Mouse (Mus musculus) brown adipose tissue, adult 24 weeks (tissue): Measurements from ENCODE around the gene Dusp5. TPM values are rescaled to one million over a fixed set of nuclear protein-coding genes. Genes with fewer than 3 reads are reported as not detected.
"Not testable (repeated sequence)": the region's sequence is repeated elsewhere in the genome, so short reads cannot be mapped to it uniquely, and the experiment has no call there.

ENCODE experiments used
- H3K27ac ChIP-seq: fragments of 200-500 bp; replicated peaks from 2 replicates; pipeline ENCODE4 v1.5.1; 2012; ENCODE audit warnings: low read depth, mild to moderate bottlenecking, low read length
- H3K4me1 ChIP-seq: fragments of 200-500 bp; 2 replicates; pipeline ENCODE4 v1.6.1; 2012; ENCODE audit warnings: low read length, mixed read lengths; ENCODE audit not compliant: control insufficient read depth, insufficient read depth, insufficient read length
- H3K4me3 ChIP-seq: fragments of 200-500 bp; 2 replicates; pipeline ENCODE4 v1.5.1; 2012; ENCODE audit warnings: low read depth, mild to moderate bottlenecking, low read length, moderate library complexity; ENCODE audit not compliant: insufficient read depth
- polyA plus RNA-seq: library from polyadenylated mRNA; stranded (reverse); fragments of >200 nt; gene quantifications from 2 replicates; pipeline ENCODE4 v1.2.4, GENCODE M21; 2012; ENCODE audit not compliant: missing spikeins, insufficient read depth, insufficient read length

Dusp5 gene
- polyA plus RNA-seq, result 0.83 TPM in 1 of 2 replicates, not detected in the other

DNA sequence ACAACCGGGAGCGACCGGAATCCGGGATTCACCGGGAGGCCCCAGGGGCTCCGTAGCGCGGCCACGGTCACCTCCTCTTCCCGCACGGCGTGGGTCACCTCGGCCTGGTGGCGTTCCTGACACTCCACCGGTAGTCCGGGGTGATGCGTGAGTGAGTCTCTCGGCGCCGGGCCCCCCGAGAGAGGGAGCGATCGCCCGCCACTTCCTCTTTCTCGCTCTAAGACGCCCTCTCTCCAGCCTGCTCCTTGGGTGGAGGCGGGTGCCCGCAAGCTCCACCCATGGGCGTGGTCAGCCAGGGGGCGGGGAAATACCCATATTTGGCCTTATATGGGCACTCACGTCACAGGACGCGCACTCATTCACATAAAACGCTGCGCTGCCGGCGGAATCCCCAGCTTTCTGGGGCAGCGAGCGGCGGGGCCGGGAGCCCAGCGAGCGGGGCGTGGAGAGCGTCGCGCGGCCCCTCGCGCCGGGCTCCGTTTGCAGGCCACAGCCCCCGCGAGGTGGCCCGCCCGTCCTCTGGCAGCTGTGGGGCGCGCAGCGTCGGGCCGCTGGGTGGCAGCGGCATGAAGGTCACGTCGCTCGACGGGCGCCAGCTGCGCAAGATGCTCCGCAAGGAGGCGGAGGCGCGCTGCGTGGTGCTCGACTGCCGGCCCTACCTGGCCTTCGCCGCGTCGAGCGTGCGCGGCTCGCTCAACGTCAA, at the start of gene Dusp5:
Gene Dusp5, plus strand, starts transcription at position 358 of the 703 bp plus-strand sequence.
- peaks cover 2% of the 10 kb centered on the region; the same call in 1 of the 2 replicates for H3K4me1 ChIP-seq
- no peak within 1 kb of the TSS for H3K27ac ChIP-seq
- H3K4me3 ChIP-seq, result peak within 1 kb of the TSS; percentile 86

DNA sequence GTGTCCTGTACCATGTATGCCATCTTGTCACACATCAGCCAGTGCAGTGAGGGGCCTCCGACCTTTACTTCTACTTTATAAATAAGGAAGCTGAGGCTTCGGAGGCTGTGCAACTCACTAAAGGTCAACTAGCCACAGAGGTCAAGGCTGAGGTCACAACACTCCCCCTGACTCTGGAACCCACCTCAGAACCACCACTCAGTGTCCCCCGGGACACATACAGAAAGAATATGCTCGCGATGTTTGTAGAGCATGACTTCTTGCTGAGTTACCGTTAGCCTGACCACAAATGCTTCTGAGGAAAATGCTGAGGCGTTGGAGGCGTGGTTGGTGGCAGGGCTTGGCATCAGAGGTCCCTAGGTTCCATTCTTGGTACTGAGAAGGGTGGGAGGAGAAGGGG, 49.3 kb upstream of the Dusp5 start:
- Histone ChIP-seq H3K27ac (no peak overlapping the region), H3K4me1 (no peaks in the 10 kb centered on the region), H3K4me3 (no peak overlapping the region)

DNA sequence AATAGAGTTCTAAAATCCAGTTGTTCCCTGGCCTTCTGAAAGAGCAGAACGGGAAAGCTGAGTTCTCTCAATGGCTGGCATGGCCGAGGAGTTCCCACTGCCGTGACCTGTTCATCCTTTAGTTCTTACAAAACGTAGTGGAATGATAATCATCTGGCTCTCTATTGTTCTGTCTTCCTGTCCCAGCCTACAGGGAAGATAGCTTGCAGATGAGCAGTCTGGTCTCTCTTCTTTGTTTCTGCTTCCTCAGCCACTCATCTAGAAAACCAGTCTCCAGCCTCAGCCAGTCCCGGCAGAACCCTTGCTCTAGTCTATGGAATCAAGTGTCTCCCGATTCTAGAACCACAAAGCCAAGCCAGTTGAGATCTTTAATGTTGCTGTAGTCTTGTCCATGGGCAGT, 46.8 kb upstream of the Dusp5 start:
- H3K27ac ChIP-seq, result no peak overlapping the region

DNA sequence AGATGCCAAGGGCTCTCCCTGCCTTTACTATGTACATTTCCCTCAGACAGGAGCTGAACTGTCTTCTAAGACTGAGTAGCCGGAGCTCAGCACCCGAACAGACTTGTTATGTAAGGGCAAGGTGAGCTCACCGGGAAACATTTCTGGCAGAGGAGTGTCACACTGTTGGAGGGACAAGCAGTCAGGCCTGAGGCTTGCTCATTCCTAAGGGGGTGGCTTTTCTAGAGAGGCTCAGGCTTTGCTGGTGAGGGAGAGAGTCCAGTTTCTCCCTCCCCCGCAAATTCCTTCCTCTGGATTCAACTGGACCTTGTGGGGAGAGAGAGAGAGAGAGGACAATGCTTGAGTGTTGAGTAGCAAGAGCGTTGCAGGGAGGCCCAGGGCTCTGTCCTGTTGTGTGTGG, 46.4 kb upstream of the Dusp5 start:
- Histone ChIP-seq H3K27ac (no peak overlapping the region), H3K4me3 (no peak overlapping the region), H3K4me1 (no peaks in the 10 kb centered on the region)

More for the DNA sequence above, 46.8 kb upstream of the Dusp5 start:
- Histone ChIP-seq H3K4me1 (no peaks in the 10 kb centered on the region), H3K4me3 (no peak overlapping the region)

DNA sequence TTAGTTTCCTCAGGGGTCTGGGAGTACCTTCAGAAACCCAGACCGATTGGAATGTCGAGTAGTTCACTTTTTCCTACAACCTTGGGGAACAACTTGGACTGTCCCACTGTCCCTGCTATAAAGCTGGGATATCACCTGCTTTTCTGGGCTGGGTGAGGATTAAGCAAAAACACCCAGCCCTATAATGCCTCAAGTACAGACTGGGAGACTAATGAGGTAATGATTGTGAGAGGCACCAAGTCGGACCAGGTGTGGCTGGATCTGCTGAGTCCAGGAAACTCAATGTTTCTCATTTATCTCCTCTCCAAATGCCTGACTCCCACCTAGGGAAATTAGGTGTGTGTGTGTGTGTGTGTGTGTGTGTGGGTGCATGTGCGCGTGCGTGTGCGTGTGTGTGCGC, 44.9 kb upstream of the Dusp5 start:
- no peaks in the 10 kb centered on the region for H3K4me1 ChIP-seq
- no peak overlapping the region for H3K4me3 ChIP-seq
- no peak overlapping the region for H3K27ac ChIP-seq

DNA sequence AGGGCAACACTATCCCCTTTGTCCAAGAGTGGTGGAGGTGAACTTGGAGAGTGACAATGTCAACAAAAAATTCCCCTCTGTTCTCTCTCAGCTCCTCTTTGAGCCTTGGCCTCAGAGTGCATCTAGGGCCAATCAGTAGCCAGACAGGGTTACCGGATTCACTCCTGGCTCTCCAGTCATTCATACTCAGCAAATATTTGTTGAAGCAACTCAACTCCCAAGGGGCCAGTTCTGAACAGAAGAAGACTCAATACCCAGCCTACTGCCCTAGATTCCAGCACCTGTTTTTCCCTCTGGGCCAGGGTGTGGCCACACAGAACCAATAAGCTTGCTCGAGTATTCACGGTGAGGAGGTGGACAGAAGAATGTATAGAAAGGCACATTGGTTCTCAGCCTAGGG, 44.0 kb upstream of the Dusp5 start:
- no peaks in the 10 kb centered on the region for H3K4me1 ChIP-seq
- no peak overlapping the region for H3K4me3 ChIP-seq
- no peak overlapping the region for H3K27ac ChIP-seq

DNA sequence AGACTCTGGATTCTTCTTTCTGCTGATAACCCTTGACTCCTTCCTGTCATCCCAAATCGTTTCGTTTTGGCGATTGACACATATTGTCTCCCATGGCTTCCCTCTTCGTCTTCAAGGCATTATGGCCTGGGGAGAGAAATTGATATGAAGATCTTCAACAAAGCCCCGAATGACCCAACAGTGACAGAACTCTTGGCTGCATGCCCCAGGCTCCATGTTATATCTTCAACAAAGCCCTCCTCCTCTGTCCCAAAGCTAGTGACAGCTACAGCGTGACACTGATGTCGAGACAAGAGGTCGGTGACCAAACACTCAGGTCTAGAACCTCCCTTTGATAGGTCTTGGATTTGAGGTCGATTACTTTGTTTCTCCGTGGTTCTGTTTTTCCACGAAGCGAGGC, 39.7 kb upstream of the Dusp5 start:
- no peaks in the 10 kb centered on the region for H3K4me1 ChIP-seq
- H3K27ac ChIP-seq, result no peak overlapping the region
- no peak overlapping the region for H3K4me3 ChIP-seq

DNA sequence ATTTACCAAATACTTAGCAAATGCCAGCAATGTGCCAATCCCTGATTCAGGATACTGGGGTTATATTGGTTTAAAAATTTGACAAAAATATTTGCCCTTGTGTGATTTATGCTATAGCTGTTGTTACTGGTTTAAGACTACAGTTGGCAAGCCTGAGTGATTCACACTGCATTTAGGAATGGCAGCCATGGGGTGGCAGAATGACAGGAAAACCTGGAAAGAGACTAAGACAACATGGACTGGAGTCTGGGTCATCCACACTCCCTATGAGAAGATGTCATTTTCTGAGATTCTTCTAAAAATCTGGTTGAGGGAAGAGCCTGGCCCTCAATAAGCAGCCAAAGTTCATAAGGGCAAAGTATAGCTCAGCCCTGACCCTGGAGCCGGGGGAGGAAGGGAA, 39.0 kb upstream of the Dusp5 start:
- H3K27ac ChIP-seq, result no peak overlapping the region
- no peaks in the 10 kb centered on the region for H3K4me1 ChIP-seq
- H3K4me3 ChIP-seq, result no peak overlapping the region

DNA sequence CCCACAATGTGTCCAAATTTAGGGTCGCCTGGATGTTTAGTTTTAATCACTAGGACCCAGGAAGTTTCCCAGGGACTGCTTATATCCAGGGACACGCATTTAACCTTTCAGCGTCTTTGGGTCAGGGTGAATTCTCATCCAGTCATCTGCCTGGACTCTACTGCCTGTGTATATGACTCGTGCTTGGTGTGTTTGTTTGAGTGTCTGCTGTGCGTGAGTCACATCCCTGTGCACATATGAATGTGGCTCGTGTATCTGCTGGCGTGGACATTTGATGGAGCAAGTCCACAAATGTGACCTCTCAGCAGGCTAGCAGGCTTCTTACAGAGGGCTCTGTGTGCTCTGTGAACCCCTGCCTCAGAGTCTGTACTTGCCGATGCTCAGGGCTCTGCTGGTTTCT, 38.0 kb upstream of the Dusp5 start:
- no peak overlapping the region for H3K4me3 ChIP-seq
- H3K27ac ChIP-seq, result no peak overlapping the region
- no peaks in the 10 kb centered on the region for H3K4me1 ChIP-seq

DNA sequence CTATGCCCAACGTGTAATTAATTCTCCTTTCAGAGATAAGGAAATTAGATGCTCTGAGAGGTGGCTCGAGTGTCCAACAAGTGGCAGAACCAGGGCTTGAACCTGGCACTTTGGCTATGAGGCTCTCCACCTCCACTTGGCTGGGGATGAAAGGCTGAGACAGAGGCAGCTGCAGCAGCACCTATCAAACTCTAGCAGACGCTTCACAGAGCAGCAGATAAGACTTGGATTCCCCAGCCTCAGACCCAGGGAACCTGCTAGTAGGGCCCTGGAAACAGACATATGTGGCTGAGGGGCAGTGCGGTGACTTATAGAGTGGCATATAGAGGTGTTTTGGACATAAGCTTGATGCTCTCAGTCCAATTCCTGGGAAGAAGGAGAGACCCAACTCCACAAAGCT, 36.4 kb upstream of the Dusp5 start:
- no peak overlapping the region for H3K27ac ChIP-seq
- no peak overlapping the region for H3K4me3 ChIP-seq
- no peaks in the 10 kb centered on the region for H3K4me1 ChIP-seq

DNA sequence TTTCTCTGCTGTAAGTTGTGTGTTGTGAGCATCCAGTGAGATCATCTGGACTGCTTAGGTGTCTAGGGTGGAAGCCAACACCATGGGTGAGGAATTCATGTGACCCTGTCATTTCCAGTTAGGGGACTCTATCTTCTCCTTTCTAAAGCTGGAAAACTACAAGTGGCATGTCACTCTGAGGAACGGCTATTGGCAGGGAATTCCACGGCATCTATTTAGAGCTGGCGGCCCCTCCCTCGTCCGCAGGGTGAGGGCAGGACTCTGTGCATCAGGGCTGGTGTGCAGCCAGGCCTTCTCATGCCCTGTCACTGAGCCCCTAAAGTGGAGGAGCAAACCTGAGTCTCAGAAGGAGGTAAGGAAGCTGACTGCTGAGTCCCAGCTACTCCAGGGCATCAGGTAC, 35.0 kb upstream of the Dusp5 start:
- Histone ChIP-seq H3K4me3 (no peak overlapping the region), H3K4me1 (no peaks in the 10 kb centered on the region), H3K27ac (no peak overlapping the region)

DNA sequence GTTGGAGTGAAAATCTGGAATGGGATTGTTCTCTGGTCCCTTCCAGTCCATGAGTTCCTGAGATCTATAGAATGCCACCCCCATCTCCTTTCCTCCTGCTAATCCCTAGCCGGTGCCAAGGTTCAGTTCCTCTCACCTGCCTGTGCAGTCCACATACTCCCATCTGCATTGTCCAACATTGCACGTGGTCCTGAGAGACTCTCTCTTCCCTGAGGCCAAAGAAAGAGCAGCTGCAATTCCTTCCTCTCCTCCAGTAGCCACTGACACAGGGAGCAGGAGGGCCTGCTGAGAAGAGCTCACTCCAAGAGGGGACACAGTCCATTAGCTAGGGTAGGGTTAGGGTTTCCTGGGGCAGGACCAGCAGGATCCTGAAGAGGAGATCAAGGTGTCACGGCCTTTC, 31.0 kb upstream of the Dusp5 start:
- Histone ChIP-seq H3K4me1 (no peaks in the 10 kb centered on the region), H3K4me3 (no peak overlapping the region), H3K27ac (no peak overlapping the region)

DNA sequence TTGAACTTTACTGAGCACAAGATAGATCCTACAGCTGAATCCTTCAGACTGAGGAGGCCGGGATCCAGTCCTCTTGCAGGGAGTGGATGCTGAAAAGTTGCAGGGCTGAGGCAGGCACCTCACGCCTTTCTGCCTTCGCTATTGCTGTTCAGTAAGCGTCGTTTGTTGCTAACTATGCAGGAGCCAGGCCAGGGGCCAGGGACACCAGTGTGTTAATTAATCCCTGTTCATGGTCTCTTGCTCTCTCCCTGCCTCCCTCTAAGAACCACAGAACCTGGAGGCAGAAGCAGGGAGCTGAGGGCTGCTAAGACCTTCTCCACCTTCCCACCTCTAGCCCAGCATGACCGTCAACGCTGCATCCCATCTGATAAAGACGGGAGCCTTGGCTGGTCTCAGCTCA, 29.9 kb upstream of the Dusp5 start:
- Histone ChIP-seq H3K4me3 (no peak overlapping the region), H3K4me1 (no peaks in the 10 kb centered on the region), H3K27ac (no peak overlapping the region)

DNA sequence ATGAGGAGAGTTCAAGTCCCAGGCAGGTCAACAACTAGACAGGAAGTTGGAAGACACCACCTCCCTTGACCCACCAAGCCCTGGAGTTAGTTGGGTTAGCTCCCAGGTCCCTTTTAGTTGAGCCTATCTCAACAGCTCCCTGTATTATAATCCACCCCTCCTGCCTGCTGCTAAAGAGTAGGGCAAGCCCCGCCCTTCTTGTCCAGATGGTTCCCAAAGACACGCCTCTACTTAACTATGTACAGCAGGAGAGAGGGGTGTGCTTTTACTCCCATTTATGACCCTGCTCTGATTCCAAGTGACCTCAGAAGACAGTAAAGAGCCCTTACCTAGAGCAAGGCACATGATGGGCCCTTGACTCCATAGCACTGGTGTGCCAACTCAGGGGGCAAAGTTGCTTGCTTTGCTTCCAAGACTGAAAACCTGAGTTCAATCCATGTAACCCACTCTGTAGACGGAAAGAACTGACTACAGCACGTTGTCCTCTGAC, 29.4 kb upstream of the Dusp5 start:
- no peak overlapping the region for H3K4me3 ChIP-seq
- no peaks in the 10 kb centered on the region for H3K4me1 ChIP-seq

DNA sequence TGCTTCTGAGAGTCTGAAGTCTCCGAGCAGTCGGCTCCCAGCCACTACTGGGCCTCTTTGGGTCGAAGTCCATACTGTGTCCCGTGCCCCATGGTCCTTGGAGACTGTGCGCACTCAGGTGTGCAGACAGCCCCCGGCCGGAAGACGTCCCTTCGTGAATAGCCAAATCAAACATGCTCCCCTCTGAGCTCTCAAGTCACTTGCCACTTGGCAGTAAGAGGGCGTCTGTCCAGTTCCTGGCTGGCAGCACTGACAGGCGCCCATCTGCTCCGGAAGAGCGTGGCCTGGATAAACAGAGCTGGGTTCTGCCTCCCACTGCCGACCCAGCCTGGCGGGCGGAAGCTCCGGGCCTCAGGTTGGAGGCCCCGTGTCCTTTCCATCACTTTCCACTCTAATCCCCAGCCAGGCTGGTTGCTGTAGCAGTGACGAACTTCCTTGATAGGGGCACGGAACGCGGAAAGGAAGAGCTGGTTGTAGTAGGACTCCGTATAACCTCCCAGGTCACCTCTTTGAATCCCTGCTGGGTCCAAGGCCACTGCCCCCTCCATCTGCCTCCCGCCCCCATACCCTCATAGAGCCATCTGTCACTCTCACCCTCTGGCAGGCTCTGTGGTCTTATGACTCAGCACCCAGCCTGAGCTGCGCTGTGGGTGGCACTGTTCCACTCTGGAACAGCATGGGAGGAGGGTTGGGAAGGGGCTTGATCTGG, 28.5 kb upstream of the Dusp5 start:
- Histone ChIP-seq H3K27ac (no peak overlapping the region), H3K4me3 (no peak overlapping the region), H3K4me1 (no peaks in the 10 kb centered on the region)

More for the DNA sequence above, 29.4 kb upstream of the Dusp5 start:
- no peak overlapping the region for H3K27ac ChIP-seq

DNA sequence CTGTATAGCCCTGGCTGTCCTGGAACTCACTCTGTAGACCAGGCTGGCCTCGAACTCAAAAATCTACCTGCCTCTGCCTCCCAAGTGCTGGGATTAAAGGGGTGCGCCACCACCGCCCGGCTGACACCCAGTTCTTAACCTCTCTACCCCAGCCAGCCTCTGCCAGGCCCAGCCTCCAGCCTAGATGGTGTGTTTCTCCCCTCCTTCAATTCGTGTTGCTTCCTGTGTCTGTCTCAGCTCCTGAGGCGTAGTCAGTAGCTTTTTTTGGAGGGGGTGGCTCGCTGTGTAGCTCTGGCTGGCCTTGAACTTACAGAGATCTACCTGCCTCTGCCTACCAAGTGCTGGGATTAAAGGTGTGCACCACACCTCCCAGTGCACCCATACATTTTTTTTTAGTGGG, 27.7 kb upstream of the Dusp5 start:
- not testable (repeated sequence) for H3K4me3 ChIP-seq, H3K4me1 ChIP-seq, H3K27ac ChIP-seq
